Mouse (Mus musculus) G1E (cell line): ENCODE measurements around the gene Snx29.

ENCODE experiments used
- CTCF ChIP-seq: IDR thresholded peaks from 2 replicates; pipeline ENCODE4 v1.5.1; 2012; ENCODE audit warnings: low read depth, low read length, inconsistent platforms, mixed read lengths
- GATA1 ChIP-seq: IDR thresholded peaks from 2 replicates; pipeline ENCODE4 v1.6.1; 2012; ENCODE audit warnings: borderline replicate concordance, low read length, inconsistent platforms, mixed read lengths
- POLR2AphosphoS5 ChIP-seq: IDR thresholded peaks from 2 replicates; pipeline ENCODE4 v1.6.1; 2012; ENCODE audit warnings: low read depth, low read length, inconsistent platforms; ENCODE audit not compliant: insufficient replicate concordance
- TAL1 ChIP-seq: conservative IDR thresholded peaks from 2 replicates; pipeline ENCODE4 v1.6.1; 2012; ENCODE audit warnings: low read depth, low read length, inconsistent platforms, mixed read lengths

DNA sequence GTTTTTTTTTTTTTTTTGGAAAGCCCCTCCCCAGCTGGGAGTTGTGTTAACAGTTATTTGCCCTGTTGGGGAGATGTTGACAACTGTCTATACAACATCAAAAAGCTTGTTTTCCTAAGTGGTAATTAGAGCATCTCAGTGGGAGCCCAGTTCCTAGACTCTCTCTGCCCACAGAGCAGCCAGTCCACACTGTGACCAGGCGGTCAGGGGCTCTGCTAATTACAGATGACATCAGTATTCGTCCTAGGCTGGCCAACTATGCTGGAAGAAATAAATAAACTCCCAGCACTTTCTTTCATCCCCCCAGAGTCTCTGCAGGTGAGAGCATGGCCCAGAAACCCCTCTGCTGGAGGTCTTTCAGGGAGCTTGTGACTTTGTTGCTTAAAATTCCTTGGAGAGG lies 470.7 kb downstream of the Snx29 start:
- TF ChIP-seq CTCF = no peak
- no peak for TF ChIP-seq GATA1
- no peak for TF ChIP-seq TAL1
- no peak for TF ChIP-seq POLR2AphosphoS5
